Mouse (Mus musculus): Measurements from ENCODE around the gene Arid1b.

Gene Arid1b

DNA sequence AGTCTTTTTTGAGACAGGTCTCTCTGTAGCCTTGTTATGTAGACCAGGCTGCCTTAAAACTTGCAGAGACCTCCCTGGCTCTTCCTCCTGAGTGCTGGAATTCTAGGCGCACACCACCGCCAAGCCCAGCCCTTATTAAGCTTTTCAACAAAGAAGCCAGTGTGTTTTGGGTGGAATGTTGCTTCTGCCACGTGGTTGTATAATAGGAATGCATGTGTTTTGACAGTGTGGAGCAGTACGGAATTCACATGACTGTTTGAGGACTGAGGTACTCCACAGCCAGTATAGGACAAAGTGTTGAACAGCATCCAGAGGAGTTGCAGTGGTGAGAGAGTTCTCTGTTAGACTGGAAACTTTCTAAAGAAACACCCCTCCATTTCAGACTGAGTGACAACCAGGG is 22.3 kb downstream of the Arid1b start:
- no peak for DNase-seq (ENCODE audit: extremely low spot score, low read depth, low spot score)

DNA sequence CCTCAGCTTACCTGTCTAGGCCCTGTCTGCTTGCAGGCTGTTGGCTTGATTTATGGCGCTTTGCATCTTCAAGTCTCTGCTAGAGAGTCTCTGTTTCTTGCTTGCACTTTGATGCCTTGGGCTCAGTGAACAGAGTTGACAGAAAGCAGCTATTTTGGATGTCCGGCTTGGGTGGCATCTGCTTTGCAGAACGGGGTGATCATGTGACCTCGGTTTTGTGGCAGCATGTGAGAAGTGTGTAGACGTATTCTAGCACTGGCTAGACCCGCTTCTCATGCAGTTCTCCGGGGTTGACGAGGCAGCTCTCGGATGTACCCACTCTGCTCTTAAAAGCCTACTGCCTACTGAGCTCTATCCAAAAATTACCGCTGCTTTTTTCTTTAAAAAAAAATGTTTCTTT is 22.9 kb downstream of the Arid1b start:
- no peak for DNase-seq (ENCODE audit: extremely low spot score, low read depth, low spot score)

DNA sequence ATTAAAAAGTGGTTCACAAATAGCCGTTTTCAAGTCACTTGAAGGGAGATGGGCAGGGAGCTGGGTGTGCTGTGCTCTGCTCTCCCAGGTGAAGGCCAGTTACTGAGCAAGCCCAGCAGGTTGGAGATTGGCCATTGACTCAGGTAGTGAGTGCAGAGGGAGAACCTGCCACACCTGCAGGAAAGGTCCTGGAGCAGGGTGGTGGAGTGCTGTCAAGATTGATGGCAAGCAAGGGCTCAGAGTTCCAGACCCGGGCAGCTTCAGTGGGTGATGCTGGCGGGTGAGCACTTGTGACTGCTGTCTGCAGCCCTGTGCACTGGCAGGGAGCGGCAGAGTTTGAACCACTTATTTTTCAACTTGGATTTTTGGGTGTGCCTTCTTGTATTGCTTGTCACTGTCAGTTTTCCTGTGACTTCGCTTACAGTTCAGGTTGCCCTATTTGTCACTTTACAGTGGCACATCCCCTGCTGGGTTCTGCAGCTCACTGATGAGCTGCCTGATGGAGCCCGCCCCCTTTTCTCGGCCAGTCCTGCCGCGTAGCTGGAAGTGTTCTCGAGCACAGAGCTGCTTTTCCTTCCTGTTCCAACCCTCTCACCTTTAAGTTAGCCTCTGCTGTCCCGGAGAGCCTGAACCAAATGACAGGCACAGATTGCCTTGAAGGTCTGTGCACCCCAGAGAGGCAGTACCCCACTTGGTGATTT is 27.3 kb downstream of the Arid1b start:
- DNase-seq (ENCODE audit: extremely low spot score, low read depth, low spot score) = no peak

DNA sequence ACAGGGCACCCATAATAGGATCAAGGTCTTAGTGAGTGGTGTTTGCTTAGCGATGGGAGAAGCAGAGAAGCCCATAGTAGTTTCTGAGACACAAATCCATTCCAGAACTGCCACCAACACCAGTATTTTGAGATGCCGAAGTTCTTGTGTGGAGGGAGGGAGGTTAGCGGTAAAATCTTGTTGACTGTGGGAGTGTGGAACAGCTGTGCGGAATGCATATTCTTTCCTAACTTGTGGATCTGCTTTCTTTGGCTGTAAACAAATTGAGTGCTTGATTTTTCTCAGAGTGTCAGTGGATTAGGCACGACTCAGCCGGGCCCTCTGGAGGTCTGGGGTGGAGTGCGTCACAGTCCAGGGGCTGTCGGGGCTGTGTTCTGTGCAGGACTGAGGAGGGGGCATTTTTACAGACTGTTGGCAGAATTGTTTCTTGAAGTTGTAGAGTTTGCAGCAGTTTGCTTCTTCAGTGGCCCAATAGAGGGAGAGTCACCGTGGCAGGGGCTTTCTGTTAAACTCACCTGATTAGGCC is 27.9 kb downstream of the Arid1b start:
- no peak for DNase-seq (ENCODE audit: extremely low spot score, low read depth, low spot score)

DNA sequence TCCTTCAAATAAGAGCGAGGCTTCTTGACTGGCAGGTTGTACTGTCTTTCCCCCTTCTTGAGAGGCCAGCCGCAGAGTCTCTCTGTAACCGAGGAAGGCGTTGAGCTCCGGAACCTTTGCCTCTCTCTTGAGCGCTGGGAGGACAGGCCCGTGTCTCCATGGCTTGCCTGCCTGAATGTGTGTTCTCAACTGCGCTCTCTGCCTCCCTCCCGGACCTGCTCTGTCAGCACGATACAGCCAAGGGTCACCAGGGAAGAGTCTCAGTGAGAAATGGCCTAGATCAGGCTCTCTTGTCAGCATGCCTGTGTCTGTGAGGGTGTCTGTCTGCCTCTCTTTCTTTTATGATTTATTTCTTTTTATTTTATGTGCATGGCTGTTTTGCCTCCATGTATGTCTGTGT is 29.6 kb downstream of the Arid1b start:
- no peak for DNase-seq (ENCODE audit: extremely low spot score, low read depth, low spot score)

DNA sequence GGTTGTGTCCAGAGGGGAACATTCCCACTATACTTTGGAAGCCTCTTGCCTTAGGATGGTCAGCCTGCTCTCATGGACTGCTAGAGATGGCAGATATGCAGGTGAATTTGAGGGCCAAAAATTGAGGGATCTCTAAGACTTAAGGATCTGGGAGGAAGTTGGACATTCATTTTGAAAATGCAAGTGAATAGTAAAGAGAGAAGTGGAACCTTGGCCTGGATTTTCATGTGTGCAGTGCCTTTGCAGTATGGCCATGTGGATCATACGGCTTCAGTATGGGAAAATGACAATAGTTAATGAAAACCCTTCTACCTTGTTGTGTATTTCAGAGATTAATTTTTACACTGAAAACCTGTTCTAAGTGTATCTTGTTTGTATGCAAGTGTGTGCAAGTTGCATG is 31.3 kb downstream of the Arid1b start:
- no peak for DNase-seq (ENCODE audit: extremely low spot score, low read depth, low spot score)

DNA sequence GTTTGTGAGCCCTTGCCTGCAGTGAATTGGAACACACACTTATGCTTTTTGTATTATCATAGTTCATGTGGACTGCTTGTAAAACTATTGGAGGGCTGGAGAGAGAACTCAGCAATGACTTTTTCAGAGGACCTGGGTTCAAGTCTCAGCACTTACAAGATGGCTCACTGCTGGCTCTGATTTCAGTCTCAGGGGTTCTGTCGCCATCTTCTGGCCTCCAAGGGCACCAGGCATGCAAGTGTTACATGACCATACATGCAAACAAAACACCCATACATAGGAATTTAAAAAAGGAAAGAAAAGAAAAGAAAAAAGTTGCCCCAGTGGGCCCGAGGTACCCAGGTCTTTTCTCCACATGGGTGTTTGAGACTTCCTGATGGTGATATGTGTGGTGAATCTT is 32.4 kb downstream of the Arid1b start:
- DNase-seq (ENCODE audit: extremely low spot score, low read depth, low spot score) = no peak

DNA sequence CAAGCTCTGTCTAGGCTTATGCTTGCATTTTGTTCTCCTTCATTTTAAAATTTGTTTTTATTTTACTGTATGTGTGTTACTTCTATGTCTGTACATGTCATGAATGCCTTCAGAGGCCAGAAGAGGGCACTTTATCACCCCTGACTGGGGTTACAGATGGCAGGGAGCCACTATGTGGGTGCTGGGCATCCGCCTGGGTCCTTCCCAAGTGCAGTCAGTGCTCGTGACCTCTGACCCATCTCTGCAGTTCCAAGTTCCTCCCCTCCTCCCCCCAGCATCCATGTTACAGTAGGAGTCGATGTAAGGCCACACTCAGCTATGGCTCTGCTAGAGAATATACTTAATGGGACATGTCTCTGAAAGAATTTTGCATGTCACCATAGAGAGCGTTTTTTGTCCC is 35.0 kb downstream of the Arid1b start:
- DNase-seq (ENCODE audit: extremely low spot score, low read depth, low spot score) = no peak

DNA sequence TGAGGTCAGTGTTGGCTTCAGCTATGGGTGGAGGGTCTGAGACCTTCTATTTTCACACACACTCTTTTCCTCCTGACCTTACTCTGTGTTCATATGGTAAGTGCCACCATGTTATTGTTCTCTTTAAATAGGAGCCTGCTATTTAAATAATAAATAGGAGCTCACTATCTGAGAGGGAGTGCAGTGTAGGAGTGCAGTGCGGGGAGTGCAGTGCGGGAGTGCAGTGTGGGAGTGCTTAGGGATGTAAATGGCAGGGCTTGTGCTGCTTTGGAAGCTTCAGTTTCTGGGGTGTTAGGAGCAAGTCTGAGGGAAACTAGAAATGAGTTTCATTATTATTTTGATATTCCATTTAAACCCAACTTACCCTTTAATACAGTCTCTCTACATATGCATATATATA is 36.2 kb downstream of the Arid1b start:
- DNase-seq (ENCODE audit: extremely low spot score, low read depth, low spot score) = no peak

DNA sequence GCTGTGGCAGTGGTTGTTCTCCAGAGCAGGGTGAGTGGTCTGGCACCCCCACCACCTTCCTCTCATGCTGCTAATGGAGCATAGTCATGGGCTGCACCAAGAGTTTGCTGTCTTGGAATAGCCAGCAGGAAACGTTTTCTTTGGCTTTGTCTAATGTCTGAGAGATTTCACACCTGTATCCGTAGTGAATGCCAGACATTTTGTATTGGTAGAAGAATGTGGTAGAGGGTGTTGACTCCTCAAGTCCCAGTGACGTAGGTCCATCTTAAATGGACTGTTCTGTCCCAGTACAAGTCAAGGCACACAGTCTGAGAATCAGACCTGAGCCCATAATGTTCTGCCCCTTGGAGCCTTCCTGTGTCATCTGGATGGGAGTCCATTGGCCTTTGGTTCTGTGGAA is 39.2 kb downstream of the Arid1b start:
- no peak for DNase-seq (ENCODE audit: extremely low spot score, low read depth, low spot score)

DNA sequence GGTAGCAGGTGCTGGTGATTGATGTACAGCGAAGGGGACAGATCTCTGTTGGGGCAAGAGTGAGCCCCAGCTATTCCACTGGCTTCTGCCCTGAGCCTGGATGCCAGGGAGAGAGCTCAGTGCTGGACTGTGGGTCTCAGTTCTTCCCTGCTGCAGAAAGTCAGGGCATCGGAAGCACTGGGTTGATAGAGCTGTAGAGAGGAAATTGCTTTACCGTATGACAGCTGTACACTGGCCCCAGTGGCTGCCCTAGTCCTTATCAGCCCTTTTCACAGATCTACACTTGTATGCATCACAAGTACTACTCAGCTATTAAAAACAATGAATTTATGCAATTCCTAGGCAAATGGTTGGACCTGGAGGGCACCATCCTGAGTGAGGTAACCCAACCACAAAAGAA is 40.1 kb downstream of the Arid1b start:
- DNase-seq (ENCODE audit: extremely low spot score, low read depth, low spot score) = no peak

DNA sequence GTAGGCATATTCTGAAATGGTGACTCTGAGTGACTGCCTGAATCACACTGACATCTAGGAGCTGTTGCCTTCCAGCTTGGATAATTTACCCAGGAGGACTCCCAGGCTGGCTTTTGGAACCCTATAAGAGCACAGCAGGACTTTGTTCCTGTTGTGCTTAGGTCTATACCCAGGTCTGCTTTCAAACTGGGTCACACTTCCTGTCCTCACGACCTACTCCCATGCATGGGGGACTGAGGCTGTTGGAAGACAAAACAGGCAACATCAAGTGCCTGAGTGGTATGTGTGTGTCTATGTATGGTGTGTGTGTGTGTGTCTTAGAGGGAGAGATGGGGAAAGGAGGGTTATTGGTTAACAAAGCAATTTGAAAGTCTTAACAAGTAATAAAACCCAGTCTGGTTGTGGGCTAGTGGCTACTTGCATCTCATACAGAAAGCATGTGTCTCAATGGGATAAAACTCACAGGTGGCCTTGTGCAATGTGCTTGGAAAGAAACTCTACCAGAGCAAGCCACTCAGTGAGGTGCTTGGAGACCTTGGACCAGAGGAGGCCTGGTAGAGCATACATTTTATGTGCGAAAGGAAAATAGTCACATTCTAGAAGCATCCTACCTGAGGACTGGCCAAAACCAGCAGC is 42.2 kb downstream of the Arid1b start:
- DNase-seq (ENCODE audit: extremely low spot score, low read depth, low spot score) = no peak

DNA sequence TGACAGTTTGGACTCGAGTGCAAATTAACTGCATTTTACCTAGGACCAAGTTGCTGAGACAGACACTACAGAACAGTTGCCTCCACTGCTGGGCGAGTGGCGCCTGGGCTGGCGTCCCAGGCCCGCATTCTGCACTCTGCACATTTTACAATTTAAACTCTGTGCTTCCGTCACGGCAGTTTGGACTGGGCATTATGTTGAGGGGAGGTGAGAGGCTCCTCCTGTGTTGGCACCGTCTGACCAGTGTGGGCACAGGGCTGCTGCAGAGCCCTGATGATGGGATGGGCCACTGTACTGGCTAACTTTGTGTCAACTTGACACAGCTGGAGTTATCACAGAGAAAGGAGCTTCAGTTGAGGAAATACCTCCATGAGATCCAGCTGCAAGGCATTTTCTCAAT is 43.1 kb downstream of the Arid1b start:
- DNase-seq (ENCODE audit: extremely low spot score, low read depth, low spot score) = no peak

DNA sequence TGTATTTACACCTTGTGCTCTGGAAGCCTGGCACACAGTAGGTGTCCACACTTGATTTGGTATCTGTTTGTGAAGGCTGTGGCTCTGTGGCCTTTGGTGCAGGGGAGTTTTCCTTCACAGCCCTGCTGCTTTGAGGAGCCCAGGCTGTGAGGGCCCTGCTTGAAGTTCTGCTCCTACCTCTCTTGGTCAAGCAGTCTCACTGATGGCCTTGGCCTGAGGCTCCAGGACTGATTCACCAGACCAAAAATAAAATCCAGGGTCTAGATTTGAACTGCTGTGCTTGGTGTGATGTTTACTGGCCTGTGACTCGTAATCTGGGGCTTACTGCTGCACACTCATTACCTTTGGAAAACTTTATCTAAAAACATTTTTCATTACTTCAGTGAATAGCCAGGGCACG is 45.7 kb downstream of the Arid1b start:
- no peak for DNase-seq (ENCODE audit: extremely low spot score, low read depth, low spot score)

DNA sequence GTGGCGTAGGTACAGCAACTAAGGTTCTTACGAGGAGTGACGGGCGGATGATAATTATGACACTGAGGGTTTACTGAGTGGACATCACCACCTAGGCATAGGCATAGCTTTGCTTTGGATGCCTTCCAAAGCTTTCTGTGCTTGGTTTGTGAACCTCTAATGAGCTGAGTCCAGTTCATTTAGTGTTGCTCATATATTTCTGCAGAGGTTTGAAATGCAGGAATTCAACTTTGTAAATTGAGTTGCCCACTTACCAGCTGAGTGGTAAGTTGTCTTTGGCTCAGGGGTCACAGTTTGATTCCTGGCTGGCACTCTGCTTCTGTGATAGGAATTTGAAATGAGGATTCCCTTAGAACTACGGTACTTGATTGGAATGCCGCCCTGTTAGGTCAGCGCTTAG is 49.7 kb downstream of the Arid1b start:
- no peak for DNase-seq (ENCODE audit: extremely low spot score, low read depth, low spot score)

DNA sequence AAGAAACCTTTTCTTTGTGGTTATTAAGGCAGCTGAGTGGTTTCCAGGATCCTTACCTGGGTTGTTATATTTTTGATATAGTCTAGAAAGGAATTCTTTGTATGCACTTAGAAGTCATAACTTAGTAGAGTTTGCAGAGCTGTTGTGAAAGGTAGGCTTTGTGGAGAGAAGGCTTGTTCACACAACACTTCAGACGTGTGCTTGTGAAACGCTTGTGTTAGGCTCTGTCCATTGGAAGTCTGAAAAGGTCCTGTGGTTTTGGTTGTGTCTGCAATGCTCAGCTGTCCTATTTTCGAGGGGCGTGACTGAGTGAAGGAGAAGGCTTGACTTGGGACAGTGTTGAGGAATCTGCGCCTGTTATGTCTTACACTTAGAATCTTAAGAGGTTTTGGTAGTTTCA is 51.5 kb downstream of the Arid1b start:
- no peak for DNase-seq (ENCODE audit: extremely low spot score, low read depth, low spot score)

DNA sequence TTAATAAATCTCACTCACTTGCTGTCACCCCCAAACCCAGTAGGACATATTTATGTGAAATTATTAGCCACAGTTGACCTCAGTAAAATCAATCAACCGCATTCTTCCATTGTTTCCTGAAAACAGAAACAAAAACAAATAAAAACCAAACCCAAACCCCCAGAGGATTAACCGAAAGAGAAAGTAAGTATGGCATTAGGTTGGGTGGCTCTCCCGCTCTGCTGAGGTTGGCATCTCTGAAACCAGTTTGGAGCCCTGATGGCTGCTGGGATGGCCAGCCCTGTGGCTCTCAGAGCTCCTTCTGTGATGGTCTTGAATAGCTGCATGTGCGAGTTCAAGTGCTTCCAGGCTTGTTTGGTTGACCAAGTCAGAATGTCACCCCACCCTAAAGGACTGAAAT is 53.2 kb downstream of the Arid1b start:
- no peak for DNase-seq (ENCODE audit: extremely low spot score, low read depth, low spot score)

DNA sequence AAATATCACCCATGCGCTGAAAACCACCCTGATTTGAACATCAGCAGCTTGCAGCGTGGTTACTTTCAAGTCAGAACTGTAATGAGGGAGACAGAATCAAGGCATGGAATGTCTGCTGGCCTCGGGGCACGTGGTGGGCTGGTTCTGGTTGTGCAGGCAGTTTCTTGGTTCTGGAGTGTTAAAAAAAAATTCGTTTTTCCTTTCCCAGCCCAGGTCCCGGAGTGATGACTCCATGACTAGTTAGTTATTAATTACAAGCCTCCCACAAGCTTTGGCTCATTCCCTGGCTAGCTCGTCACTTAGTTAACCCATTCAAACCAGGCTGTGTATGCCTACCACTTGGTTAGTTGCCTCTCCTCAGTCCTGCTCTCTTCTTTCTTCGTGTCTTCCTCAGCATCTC is 56.1 kb downstream of the Arid1b start:
- DNase-seq (ENCODE audit: extremely low spot score, low read depth, low spot score) = no peak

DNA sequence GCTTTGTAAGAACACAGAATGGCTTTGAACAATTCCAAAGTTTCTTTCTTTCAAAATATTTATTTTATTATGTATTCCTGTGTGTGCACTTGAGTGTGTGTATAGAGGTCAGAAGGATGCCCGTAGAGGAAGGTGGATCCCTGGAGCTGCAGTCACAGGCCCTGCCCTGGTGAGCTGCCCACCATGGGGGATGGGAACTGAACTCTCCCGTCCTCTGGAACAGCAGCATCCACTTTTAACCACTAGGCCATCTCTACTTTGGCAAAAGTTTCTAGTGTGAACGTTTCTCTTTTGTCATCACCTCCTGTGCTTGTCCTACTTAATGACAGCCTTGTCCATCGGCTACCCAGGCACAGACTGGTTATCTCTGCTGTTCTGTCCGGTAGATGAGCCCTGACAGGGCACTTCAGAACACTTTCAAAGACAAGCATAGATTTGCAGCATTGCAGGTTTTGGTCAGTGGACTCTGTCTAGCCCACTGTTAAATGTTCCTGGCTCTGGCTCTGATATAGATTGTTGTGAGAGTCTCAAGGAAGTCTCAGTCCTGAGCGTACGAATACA is 56.9 kb downstream of the Arid1b start:
- DNase-seq (ENCODE audit: extremely low spot score, low read depth, low spot score) = no peak

DNA sequence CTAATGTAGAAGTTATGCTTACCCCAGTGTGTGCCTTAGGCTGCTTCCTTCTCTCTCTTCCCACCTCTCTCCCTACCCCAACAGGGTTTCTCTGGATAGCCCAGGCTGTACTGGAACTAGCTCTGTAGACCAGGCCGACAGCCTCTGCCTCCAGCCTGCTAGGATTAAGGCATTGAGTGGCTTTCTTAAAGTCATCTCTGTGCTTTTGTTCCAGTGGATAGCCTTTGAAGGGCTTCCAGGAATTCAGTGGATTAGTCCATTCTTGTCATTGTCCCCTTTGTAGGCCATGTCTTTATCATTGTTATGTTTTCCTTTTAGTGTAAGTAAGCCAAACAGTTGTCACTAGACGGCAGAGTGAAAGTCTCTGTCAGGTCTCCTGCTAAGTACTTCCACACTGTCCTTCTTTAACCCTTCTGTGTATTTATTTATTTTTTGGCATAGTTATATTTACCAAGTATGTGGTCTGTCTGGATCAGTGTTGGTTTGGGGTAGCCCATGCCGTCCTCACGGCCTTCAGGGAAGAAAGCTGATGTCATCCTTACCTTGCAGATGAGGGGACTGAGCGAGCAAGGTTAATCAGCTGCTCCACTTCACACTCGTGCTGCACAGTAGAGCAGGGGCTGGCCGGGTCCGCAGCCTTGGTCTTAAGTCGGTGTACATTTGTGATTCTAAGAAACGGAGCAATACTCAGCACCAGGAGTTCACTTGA is 58.1 kb downstream of the Arid1b start:
- no peak for DNase-seq (ENCODE audit: extremely low spot score, low read depth, low spot score)

DNA sequence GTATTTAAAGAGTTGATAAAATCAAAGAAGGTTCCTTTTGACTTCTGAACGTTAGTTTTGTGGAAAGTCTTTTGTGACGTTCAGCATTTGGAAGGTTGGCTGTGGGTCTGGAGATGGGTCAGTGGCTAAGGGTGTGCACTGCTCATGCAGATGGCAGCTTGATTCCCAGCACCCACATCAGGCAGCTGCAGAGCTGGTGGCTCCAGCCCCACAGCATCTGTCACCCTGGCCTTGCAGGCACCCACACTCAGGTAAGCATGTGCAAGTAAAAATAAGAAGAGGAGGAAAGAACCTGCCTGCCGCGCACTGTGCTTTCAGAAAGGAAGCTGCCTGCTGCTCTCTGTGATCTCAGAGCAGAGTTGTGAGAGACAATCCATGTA is 58.7 kb downstream of the Arid1b start:
- no peak for DNase-seq (ENCODE audit: extremely low spot score, low read depth, low spot score)

DNA sequence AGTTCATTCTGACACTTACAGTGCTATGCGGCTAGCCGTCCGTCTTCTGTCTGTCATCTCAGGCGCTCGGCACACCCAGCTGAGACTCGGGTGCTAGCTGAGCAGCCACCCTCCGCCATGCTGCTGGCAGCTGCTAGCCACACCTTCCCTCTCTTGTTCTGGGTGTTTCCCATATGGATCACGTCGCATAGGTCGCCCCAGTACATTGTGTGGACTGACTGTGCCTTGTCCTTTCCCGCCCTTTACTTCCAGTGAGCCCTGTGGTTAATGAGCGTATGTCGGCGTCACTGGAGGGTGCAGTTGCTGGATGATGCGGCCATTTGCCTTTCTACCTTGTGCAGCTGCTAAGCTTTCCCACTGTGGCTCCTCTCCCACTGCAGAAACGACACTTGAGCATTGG is 59.1 kb downstream of the Arid1b start:
- DNase-seq (ENCODE audit: extremely low spot score, low read depth, low spot score) = no peak

Data from hindlimb bud, embryonic 11.5 days (tissue).